Mouse (Mus musculus): ENCODE measurements at regions not wholly inside any gene's neighbourhood (a gene's known extent, or its start where the extent isn't known, plus 50 kb on each side); places are given as distances from the start of the nearest gene placed in this dataset.
A peak's percentile ranks its signal among the peaks of the same experiment; 100 is the strongest.

- DNase-seq (ENCODE audit: low spot score in 2 of 2), result peak; percentile 36 to 87
These were observed 143.5 kb downstream of the Rybp start for GRCm38 (mm10) chr6:100143586-100144301.

- no peak for DNase-seq (ENCODE audit: low spot score in 2 of 2)
These were observed 146.1 kb downstream of the Rybp start for GRCm38 (mm10) chr6:100141225-100141624.

- DNase-seq (ENCODE audit: low spot score in 2 of 2), result no peak
These were observed 146.6 kb downstream of the Rybp start for GRCm38 (mm10) chr6:100140581-100141114.

- no peak for DNase-seq (ENCODE audit: low spot score in 2 of 2)
These were observed 147.5 kb downstream of the Rybp start for GRCm38 (mm10) chr6:100139809-100140208.

- no peak for DNase-seq (ENCODE audit: low spot score in 2 of 2)
These were observed 148.6 kb downstream of the Rybp start for GRCm38 (mm10) chr6:100138659-100139058.

GRCm38 (mm10) chr6:100135177-100135576, 152.1 kb downstream of the Rybp start:
- no peak for DNase-seq (ENCODE audit: low spot score in 2 of 2)

- no peak for DNase-seq (ENCODE audit: low spot score in 2 of 2)
These were observed 153.3 kb downstream of the Rybp start for GRCm38 (mm10) chr6:100133970-100134369.

- no peak for DNase-seq (ENCODE audit: low spot score in 2 of 2)
These were observed 154.2 kb downstream of the Rybp start for GRCm38 (mm10) chr6:100132916-100133600.

GRCm38 (mm10) chr6:100127221-100128143, 159.8 kb downstream of the Rybp start:
- peak; percentile 48 to 82 for DNase-seq (ENCODE audit: low spot score in 2 of 2)

GRCm38 (mm10) chr6:100126736-100127135, 160.5 kb downstream of the Rybp start:
- DNase-seq (ENCODE audit: low spot score in 2 of 2), result no peak

- no peak for DNase-seq (ENCODE audit: low spot score in 2 of 2)
These were observed 161.0 kb downstream of the Rybp start for GRCm38 (mm10) chr6:100126326-100126725.

- DNase-seq (ENCODE audit: low spot score in 2 of 2), result no peak
These were observed 166.0 kb downstream of the Rybp start for GRCm38 (mm10) chr6:100121240-100121639.

- no peak for DNase-seq (ENCODE audit: low spot score in 2 of 2)
These were observed 167.0 kb downstream of the Rybp start for GRCm38 (mm10) chr6:100120017-100120944.

- no peak for DNase-seq (ENCODE audit: low spot score in 2 of 2)
These were observed 170.2 kb downstream of the Rybp start for GRCm38 (mm10) chr6:100117084-100117483.

GRCm38 (mm10) chr6:100113393-100114137, 173.7 kb downstream of the Rybp start:
- DNase-seq (ENCODE audit: low spot score in 2 of 2), result no peak

GRCm38 (mm10) chr6:100110981-100111660, 176.2 kb downstream of the Rybp start:
- no peak for DNase-seq (ENCODE audit: low spot score in 2 of 2)

- DNase-seq (ENCODE audit: low spot score in 2 of 2), result peak in 1 of 2 experiments; percentile 8
These were observed 177.3 kb downstream of the Rybp start for GRCm38 (mm10) chr6:100109979-100110378.

- DNase-seq (ENCODE audit: low spot score in 2 of 2), result no peak
These were observed 177.9 kb downstream of the Rybp start for GRCm38 (mm10) chr6:100109351-100109750.

- no peak for DNase-seq (ENCODE audit: low spot score in 2 of 2)
These were observed 179.8 kb downstream of the Rybp start for GRCm38 (mm10) chr6:100107508-100107907.
